Mouse (Mus musculus): ENCODE results near the gene Nt5c2. TPM values are rescaled to one million over a fixed set of nuclear protein-coding genes. Genes with fewer than 3 reads are reported as not detected.
A peak's percentile ranks its signal among the peaks of the same experiment; 100 is the strongest.

Nt5c2 gene
- total RNA-seq, 2 experiments from 2014 or later, result 80.9 to 84.4 TPM

DNA sequence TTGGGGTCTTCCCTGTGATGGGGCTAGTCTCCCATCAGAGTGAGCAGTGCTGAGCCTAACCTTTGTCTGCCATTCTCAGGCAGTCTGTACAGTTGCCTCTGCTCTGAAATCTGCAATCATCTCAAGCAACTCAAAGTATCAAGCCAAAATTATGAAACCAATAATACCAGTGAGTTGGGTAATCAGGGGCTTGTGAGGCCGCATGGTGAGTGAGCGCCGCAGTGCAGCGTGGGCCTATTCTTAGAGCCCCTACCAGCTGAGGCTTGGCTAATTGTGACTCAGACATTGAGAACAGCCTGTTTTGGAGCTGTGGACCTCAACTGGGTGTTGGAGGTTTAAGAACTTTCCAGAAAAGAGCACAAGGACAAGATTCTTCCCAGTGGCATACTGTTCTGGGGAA, 143.9 kb downstream of the Nt5c2 start:
- H3K4me3 ChIP-seq, result no peak overlapping the region
- H3K27ac ChIP-seq, result peak overlapping the region; percentile 56
- no peak for TF ChIP-seq CTCF (conservative IDR thresholded peaks at IDR 0.05)
- no peak for DNase-seq (ENCODE audit: low spot score in 2 of 2)

DNA sequence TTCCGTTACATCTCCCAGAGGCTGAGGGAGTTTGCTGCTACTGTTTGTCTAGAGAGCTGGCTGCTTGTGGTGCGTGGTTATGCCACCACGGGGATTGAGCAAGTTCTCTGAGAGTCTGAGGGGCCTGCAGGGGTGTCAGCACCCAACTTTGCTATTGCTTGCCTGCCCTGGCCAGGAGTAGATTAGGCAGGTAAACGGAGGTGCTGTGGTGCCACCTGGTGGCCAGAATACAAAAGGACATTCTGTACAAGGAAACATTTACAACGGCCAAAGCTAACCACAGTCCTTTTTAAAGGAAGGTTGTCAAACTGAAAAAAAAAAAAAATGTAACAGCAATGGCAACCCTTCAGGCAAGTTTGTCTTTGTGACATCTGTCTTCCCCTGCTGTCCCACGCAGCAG, 145.4 kb downstream of the Nt5c2 start:
- DNase-seq (ENCODE audit: low spot score in 2 of 2), result peak; percentile 79 to 86
- Histone ChIP-seq H3K4me3 (no peak overlapping the region), H3K27ac (peak overlapping the region; percentile 56; the same call in 1 of the 2 replicates)
- peak; percentile 92 for TF ChIP-seq CTCF (conservative IDR thresholded peaks at IDR 0.05)

DNA sequence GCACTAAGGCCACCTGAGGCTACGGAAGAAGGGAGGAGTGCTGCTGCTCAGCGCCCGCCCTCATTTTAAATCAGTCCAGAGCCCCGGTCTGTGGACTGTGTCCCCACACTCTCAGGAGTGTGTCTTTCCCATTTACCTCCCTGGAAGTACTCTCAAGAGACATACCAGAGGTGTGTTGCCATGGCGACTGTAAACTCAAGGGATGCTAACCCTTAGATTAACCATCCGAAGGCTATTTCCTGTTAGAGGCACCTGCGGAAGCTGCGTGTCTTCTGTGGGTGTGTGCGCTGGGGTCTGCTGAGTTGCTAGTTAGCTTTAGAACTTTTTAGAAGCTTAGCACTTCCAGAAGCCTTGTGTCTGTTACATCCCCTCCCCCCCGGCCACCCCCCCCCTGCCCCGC, 145.9 kb downstream of the Nt5c2 start:
- DNase-seq (ENCODE audit: low spot score in 2 of 2), result no peak
- Histone ChIP-seq H3K27ac (0 out of 2 replicates have a peak overlapping the region, but pooled peaks have one; percentile 19), H3K4me3 (no peak overlapping the region)
- TF ChIP-seq CTCF (conservative IDR thresholded peaks at IDR 0.05), result no peak

DNA sequence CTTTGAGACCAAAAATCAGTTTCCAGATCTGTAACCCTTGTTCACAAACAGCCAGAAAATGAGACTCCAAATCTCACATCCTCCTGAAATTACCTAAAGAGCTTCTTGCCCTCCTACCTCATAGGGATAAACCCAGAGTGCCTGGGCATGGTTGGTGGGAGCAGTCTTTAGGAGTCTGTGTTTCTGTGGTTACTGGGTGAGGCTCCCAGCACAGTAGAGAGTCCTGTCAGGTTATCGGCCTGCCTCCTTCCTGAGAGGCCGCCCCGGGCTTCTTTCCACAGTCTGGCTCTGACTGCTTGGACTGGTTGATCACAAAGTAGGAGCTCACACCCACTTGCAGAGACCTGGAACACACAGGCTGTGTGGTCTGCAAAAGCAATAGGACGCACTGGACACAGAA, 149.6 kb downstream of the Nt5c2 start:
- H3K4me3 ChIP-seq, result no peak overlapping the region
- TF ChIP-seq CTCF (conservative IDR thresholded peaks at IDR 0.05), result no peak
- H3K27ac ChIP-seq, result no peak overlapping the region
- no peak for DNase-seq (ENCODE audit: low spot score in 2 of 2)

DNA sequence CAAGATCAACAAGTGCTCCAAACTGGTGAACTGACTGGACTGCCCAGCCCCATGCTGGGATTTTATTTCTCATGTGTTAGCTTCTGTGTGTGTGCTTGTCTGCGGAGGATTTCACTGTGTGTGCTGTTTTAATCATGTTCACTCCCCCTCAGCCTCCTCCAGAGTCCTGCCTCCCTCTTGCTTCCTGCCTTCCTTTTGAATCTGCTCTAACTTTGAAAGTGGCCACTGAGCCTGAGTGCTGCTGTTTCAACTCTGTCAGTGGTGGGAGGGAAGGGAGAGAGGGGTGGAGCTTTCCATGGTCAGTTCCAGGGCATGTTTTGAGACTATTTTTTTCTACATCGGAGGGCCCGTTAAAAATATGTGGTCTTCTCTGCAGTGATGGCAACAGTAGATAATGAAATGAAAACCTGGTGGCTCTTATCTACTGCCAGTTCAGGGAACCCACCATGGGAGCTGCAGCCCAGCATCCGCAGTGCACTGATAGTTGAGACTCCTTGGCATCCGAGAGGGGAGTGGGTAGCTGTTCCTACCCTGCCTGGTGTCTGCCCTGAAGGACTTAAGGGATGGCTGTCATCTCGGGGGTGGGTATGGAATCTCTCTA, 150.1 kb downstream of the Nt5c2 start:
- Histone ChIP-seq H3K4me3 (no peak overlapping the region), H3K27ac (no peak overlapping the region)
- no peak for TF ChIP-seq CTCF (conservative IDR thresholded peaks at IDR 0.05)
- DNase-seq (ENCODE audit: low spot score in 2 of 2), result no peak

DNA sequence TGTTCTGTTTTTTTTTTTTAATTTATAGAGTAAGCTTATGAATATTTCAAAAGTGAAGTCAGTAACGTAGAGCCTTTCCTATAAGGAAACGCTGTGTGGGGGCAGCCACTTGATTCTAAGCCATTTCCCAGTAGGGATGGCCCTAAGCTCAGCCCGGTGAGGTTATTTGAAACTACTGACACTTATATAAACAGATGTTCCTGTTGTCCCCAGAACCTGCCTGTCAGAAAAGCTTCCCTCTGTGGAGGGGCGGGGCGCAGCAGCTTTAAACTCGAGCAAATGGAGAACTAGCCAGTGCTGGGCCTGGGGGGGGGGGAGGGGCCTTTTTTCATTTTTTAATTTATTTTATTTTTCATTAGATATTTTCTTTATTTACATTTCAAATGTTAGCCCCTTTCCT, 150.9 kb downstream of the Nt5c2 start:
- no peak for TF ChIP-seq CTCF (conservative IDR thresholded peaks at IDR 0.05)
- Histone ChIP-seq H3K27ac (no peak overlapping the region), H3K4me3 (no peak overlapping the region)
- no peak for DNase-seq (ENCODE audit: low spot score in 2 of 2)

DNA sequence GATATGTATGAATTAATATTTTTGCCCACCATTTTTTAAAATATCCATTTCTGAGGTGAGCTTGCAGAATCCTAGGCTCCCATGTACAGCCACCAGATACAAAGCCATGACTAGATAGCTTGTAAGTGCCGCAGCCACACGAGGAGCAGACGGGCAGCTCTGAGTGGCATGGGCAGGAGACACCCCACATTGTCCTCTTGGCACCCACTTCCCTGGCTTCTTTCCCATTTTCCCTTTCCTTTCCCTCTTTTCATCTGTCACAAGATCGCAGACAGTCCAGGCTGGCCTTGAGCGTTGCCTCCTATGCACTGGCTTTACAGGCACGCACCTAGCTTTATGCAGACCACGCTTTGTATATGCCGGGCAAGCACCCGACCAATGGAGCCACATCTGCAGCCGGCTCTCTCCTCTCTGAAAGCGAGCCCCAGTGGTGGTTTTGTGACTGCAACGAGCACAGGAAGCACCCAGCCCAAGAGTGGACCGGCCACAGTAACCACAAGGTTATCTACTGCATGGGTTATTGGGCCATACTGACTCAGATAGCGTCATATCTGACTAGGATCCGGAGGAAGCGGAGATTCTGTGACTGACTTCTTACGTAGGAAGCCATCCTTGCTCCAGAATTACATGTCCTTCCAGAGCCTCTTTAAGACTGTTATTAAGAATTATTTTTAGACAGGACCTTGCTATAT, 151.6 kb downstream of the Nt5c2 start:
- Histone ChIP-seq H3K27ac (no peak overlapping the region; the same call in 1 of the 2 replicates), H3K4me3 (no peak overlapping the region)
- TF ChIP-seq CTCF (conservative IDR thresholded peaks at IDR 0.05), result no peak
- DNase-seq (ENCODE audit: low spot score in 2 of 2), result no peak

DNA sequence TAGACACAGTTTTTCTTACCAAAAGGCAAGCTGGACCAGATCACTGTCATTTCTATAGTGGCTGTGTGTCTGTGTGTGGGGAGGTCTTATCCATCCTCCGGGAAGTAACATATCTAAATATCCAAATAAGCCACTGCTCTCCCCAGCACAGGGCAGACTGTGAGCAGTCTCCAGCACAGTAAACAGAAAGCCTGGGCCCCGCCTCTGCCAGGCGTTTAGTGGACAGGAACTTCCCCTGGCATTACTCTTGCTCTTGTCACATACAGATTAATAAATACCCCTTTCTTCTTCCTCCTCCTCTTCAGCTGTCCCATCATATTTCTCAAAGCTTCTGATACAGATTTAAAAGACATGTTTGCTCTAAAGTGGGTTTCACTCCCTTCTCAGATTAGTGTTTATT, 152.4 kb downstream of the Nt5c2 start:
- DNase-seq (ENCODE audit: low spot score in 2 of 2), result no peak
- no peak overlapping the region for H3K4me3 ChIP-seq
- TF ChIP-seq CTCF (conservative IDR thresholded peaks at IDR 0.05), result no peak
- no peak overlapping the region for H3K27ac ChIP-seq

DNA sequence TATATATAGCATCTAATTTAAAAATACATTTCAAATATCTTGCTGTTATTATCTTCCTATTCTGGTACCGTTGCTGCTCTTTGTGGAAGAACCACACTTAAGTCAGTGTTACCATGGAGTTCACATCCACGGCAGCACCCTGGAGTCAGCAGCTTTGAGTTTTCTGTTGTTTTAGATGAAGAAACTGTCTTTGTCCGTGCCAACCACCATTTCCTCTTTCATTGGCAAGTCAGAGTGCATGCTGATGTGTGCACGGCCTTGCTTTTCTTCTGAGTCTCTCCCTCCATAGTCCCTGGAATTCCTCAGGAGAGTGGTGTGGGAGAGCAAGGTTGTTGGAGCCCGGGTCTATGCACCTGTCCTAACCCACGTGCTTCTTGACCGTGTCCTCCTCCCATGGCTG, 156.8 kb downstream of the Nt5c2 start:
- Histone ChIP-seq H3K4me3 (no peak overlapping the region), H3K27ac (no peak overlapping the region)
- DNase-seq (ENCODE audit: low spot score in 2 of 2), result no peak
- TF ChIP-seq CTCF (conservative IDR thresholded peaks at IDR 0.05), result no peak

DNA sequence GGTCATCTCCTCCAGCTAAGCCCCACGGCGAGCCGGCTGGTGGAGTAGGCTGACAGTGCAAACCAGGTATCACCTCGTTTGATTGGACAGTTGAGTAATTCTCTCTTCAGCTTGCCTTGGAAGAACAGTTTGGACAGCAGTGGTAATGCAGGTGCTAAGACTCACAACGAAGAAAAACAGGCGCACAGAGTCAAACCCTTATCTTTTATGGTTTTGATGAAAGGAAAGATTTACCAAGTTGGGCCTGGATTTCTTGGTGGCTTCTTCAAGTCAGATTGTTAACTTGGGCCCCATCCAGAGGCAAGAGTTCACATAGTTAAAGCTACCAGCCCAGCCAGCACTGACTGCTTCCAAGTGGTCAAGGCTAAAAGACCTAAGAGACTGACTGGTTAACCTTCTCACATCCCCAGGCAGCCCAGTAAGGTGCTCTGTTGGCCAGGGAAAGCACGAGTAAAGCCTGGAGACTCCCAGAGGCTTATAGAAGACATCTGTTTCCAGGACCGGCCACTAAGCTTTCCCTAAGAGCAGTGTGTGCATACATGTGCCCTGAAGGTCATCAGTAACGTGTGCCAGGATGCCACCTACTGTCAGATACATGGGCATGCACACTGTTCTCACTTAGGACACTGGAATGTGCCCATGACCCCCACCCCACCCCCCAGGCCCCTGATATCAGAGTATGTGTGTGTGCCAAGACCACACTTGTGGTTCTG, 157.5 kb downstream of the Nt5c2 start:
- no peak overlapping the region for H3K27ac ChIP-seq
- peak; percentile 67 for TF ChIP-seq CTCF (conservative IDR thresholded peaks at IDR 0.05)
- no peak overlapping the region for H3K4me3 ChIP-seq
- no peak for DNase-seq (ENCODE audit: low spot score in 2 of 2)

DNA sequence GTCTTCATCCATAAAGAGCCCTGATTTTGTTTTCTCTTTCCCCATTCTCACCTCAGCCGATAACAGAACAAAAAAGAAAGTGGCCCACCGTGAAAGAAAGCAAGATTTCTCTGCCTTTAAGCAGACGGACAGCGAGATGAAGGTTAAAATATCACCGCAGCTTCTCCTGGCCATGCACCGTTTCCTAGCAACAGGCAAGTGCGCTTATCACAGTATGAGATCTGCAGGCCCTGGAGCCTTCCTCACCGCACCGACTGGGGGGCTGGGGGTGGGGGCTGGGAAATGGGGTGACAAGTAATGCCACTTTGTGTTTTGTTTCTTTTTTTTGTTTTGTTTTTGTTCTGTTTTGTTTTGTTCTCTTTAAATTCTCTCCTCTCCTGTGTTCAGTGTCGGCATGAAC, 158.2 kb downstream of the Nt5c2 start:
- H3K27ac ChIP-seq, result no peak overlapping the region

DNA sequence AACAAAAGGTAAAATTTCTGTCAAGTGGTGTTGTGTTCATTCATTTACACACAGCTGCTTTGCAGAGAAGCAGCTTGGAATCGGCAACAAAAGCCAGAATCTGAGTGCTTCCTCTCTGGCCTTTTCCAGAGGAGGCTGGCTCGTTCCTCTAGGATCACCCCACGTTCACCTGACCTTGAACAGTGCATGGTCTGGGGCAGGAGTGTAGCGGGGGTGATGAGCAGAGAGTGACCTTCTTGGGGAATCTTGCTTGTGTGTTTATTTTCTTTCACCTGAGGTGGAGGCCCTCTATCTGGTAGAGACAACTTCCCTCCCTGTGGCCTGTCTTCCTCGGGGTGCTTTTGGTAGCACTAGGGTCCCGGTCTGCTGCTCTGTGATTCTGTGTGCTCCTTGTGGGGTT, 158.7 kb downstream of the Nt5c2 start:
- Histone ChIP-seq H3K4me3 (no peak overlapping the region), H3K27ac (no peak overlapping the region)
- no peak for DNase-seq (ENCODE audit: low spot score in 2 of 2)
- no peak for TF ChIP-seq CTCF (conservative IDR thresholded peaks at IDR 0.05)

More for the DNA sequence above, 158.2 kb downstream of the Nt5c2 start:
- no peak for DNase-seq (ENCODE audit: low spot score in 2 of 2)
- no peak overlapping the region for H3K4me3 ChIP-seq
- TF ChIP-seq CTCF (conservative IDR thresholded peaks at IDR 0.05), result no peak

DNA sequence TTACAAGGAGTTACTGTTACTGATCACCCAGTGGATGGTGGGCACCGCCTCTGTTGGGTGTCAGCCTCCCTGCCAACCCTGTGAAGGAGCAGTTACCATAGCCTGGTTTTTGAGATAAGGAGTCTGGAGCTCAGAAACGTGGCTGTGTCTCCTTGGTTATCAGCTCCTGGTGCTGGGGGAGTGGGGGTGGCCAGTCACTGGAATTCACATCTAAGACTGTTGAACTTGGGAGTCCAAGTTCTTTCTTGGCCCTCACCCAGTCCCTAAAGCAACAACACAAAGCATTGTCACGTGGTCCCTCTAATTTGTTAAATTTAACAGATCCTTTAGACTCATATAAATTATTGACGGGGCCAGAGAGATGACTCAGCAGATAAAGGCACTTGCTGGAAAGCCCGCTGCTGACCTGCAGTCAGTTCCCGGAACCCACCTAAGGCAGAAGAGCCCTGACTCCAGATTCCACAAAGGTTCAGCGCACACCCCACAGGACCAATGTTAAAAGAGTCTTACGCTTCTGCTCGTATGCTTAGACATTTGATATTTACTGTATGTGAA, 165.4 kb downstream of the Nt5c2 start:
- Histone ChIP-seq H3K4me3 (no peak overlapping the region), H3K27ac (no peak overlapping the region)
- no peak for DNase-seq (ENCODE audit: low spot score in 2 of 2)
- no peak for TF ChIP-seq CTCF (conservative IDR thresholded peaks at IDR 0.05)
